Mouse (Mus musculus): ENCODE data around the gene St8sia4. TPM values are rescaled to one million over a fixed set of nuclear protein-coding genes. Genes with fewer than 3 reads are reported as not detected.
"Not testable (repeated sequence)": the region's sequence is repeated elsewhere in the genome, so short reads cannot be mapped to it uniquely, and the experiment has no call there.

Gene St8sia4
- polyA plus RNA-seq, 1 experiment = not detected

DNA sequence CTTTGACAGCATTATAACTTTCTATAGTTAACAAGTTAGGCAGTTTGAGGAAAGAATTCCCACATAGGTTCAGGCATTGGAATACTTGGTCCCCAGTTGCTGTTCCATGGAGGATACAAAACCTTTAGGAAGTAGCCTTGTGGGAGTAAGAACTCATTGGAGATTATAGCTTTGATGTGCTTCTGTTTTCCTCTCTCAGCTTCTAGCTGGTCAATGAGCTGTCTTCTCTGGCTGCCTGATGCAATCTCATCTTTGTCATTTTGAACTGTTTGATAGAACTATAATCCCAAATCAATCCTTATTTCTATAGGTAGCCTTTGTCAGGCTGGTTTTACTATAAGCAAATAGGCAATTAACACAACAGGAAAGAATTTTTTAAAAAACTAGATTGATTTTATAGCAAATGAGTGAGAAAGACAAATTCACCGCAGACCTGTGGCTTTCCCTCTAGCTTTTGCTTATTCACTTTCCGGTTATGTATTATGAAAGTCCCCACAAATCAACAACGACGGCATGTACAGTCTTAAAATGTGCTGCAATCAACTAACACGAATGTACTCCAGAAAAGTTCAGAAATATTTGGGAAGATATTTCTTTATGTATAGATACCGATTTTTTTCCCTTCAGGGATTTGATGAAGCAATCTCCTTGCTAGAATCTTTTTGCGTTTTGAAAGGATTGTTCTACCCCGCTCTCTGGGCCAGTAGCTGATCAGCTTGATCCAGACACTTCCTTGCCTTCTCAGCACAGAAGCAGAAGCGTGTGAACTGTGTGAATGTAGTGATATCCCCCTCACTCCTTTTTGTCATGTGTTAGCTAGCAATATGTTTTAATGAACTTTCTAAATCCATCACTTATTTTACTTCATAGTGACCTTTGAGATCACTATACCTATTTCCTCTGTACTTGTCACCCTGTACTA, 94.5 kb downstream of the St8sia4 start:
- no peak overlapping the region for H3K4me3 ChIP-seq (ENCODE audit: insufficient read depth, low read depth, low read length)
- H3K27ac ChIP-seq (ENCODE audit: insufficient read depth, low read depth, low read length) = no peak overlapping the region
- WGBS = 92% methylated on average over 9 of the region's 9 CpGs
- no peak for TF ChIP-seq POLR2A (IDR thresholded peaks at IDR 0.05; ENCODE audit: insufficient read depth, low read depth, low read length)
- TF ChIP-seq CTCF (IDR thresholded peaks at IDR 0.05; ENCODE audit: insufficient read depth, low read depth, low read length) = no peak
- no peaks in the 10 kb centered on the region for H3K4me1 ChIP-seq (ENCODE audit: control insufficient read depth, insufficient read depth, low read length)

- 91% methylated on average over 1 of the region's 1 CpGs for WGBS
These were observed 96.3 kb downstream of the St8sia4 start for GRCm38 (mm10) chr1:95571106-95571505.

DNA sequence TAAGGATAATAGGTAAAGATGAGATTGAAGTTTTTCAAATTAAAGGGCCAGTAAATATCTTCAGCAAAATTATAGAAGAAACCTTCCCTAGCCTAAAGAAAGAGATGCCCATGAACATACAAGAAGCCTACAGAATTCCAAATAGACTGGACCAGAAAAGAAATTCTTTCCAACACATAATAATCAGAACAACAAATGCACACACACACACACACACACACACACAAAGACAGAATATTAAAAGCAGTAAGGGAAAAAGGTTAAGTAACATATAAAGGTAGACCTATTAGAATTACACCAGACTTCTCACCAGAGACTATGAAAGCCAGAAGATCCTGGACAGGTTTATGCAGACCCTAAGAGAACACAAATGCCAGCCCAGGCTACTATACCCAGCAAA, 112.8 kb downstream of the St8sia4 start:
- H3K4me1 ChIP-seq (ENCODE audit: control insufficient read depth, insufficient read depth, low read length); H3K27ac ChIP-seq (ENCODE audit: insufficient read depth, low read depth, low read length); H3K4me3 ChIP-seq (ENCODE audit: insufficient read depth, low read depth, low read length): not testable (repeated sequence)

More at GRCm38 (mm10) chr1:95571106-95571505, 96.3 kb downstream of the St8sia4 start:
- Histone ChIP-seq H3K4me1 (ENCODE audit: control insufficient read depth, insufficient read depth, low read length) (no peaks in the 10 kb centered on the region), H3K4me3 (ENCODE audit: insufficient read depth, low read depth, low read length) (no peak overlapping the region), H3K27ac (ENCODE audit: insufficient read depth, low read depth, low read length) (no peak overlapping the region)
- TF ChIP-seq CTCF (IDR thresholded peaks at IDR 0.05; ENCODE audit: insufficient read depth, low read depth, low read length) (no peak), POLR2A (IDR thresholded peaks at IDR 0.05; ENCODE audit: insufficient read depth, low read depth, low read length) (no peak)

DNA sequence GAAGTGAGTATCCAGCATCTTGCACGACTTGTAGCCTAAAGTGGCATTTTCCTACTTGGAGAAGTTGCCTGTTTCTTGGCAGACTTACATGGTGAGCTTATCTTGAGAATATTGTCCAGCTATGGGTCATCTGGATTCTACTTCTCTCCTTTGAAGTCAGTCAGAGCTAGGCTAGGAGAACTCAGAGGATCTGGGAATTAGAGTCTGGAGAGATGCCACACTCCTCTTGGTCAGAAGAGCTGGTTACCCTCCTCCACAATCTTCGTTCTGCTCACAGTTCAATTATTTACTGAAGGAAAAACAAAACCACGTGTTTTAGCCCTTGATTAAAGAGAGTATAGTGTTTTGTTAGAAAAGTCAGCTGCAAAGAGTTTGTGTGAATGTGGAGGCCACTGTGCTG, 125.9 kb downstream of the St8sia4 start:
- H3K4me1 ChIP-seq (ENCODE audit: control insufficient read depth, insufficient read depth, low read length) = no peaks in the 10 kb centered on the region

More for the DNA sequence above, 125.9 kb downstream of the St8sia4 start:
- no peak overlapping the region for H3K27ac ChIP-seq (ENCODE audit: insufficient read depth, low read depth, low read length)
- TF ChIP-seq POLR2A (IDR thresholded peaks at IDR 0.05; ENCODE audit: insufficient read depth, low read depth, low read length) = no peak
- no peak for TF ChIP-seq CTCF (IDR thresholded peaks at IDR 0.05; ENCODE audit: insufficient read depth, low read depth, low read length)
- no peak overlapping the region for H3K4me3 ChIP-seq (ENCODE audit: insufficient read depth, low read depth, low read length)
- 38% methylated on average over 3 of the region's 3 CpGs for WGBS
